Mouse (Mus musculus): ENCODE results near the gene Thumpd1. TPM values are rescaled to one million over a fixed set of nuclear protein-coding genes. Genes with fewer than 3 reads are reported as not detected.

The Thumpd1 gene
- polyA plus RNA-seq, 1 experiment from 2014 or later: 57.9 TPM

Other genes starting within 250 kb of the Thumpd1 start
- gene Umod, start 241.5 kb downstream of the Thumpd1 start, polyA plus RNA-seq (2015; fragmentation: Nextera tagmentation; extraction: Ambion mirVana): 0.05 TPM in 1 of 2 replicates, not detected in the other
- not detected in 2 replicates for gene Acsm5, start 201.3 kb downstream of the Thumpd1 start, polyA plus RNA-seq (2015; fragmentation: Nextera tagmentation; extraction: Ambion mirVana)
- not detected in 2 replicates for gene Pdilt, start 197.3 kb downstream of the Thumpd1 start, polyA plus RNA-seq (2015; fragmentation: Nextera tagmentation; extraction: Ambion mirVana)
- gene Acsm2, start 166.5 kb downstream of the Thumpd1 start, polyA plus RNA-seq (2015; fragmentation: Nextera tagmentation; extraction: Ambion mirVana): not detected in 2 replicates
- 0.26 and 0.50 TPM in 2 replicates for gene Acsm1, start 113.8 kb downstream of the Thumpd1 start, polyA plus RNA-seq (2015; fragmentation: Nextera tagmentation; extraction: Ambion mirVana)
- gene Acsm4, start 30.8 kb downstream of the Thumpd1 start, polyA plus RNA-seq (2015; fragmentation: Nextera tagmentation; extraction: Ambion mirVana): not detected in 2 replicates
- gene Acsm3, start 40.1 kb upstream of the Thumpd1 start, polyA plus RNA-seq (2015; fragmentation: Nextera tagmentation; extraction: Ambion mirVana): 0.11 and 0.12 TPM in 2 replicates
- 13.5 and 17.2 TPM in 2 replicates for gene Rexo5, start 73.2 kb upstream of the Thumpd1 start, polyA plus RNA-seq (2015; fragmentation: Nextera tagmentation; extraction: Ambion mirVana)
- 13.3 TPM in 2 replicates for gene Eri2, start 73.3 kb upstream of the Thumpd1 start, polyA plus RNA-seq (2015; fragmentation: Nextera tagmentation; extraction: Ambion mirVana)
- gene Lyrm1, start 175.1 kb upstream of the Thumpd1 start, polyA plus RNA-seq (2015; fragmentation: Nextera tagmentation; extraction: Ambion mirVana): 7.6 and 8.3 TPM in 2 replicates
- gene Dcun1d3, start 175.5 kb upstream of the Thumpd1 start, polyA plus RNA-seq (2015; fragmentation: Nextera tagmentation; extraction: Ambion mirVana): 6.5 and 8.1 TPM in 2 replicates

All from heart, embryonic 16.5 days (tissue).